Mouse (Mus musculus) central nervous system, embryonic 11.5 days (tissue): ENCODE measurements around the gene Olfr348. TPM values are rescaled to one million over a fixed set of nuclear protein-coding genes. Genes with fewer than 3 reads are reported as not detected.

Source experiments
- polyA plus RNA-seq: library from polyadenylated mRNA; depleted of rRNA; stranded (reverse); fragments of >200 nt; gene quantifications from 2 replicates; pipeline ENCODE4 v1.2.3, GENCODE M21; 2012; rRNA removed

The Olfr348 gene
- polyA plus RNA-seq, result not detected in 2 replicates

DNA sequence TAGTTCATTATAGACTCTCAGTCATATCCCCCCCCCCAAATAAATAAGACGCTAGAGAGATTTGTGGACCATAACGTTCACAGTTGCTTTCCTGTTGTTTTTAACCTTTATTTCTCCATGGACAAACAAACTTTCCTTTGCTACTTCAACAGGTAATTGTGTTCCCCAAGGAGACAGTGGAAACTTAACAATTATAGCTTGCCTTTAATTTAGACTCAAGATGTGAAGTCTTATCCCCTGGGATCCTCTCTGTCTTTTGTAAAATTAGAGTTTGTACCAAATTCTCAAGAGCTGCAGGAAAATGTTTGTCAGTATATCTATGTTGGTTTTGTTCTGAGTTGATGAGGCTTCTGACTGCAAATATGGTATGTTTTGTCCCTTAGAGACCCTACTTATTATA lies at the start of gene Olfr348:
Gene Olfr348, plus strand, starts transcription at position 301 of the 400 bp plus-strand sequence.

DNA sequence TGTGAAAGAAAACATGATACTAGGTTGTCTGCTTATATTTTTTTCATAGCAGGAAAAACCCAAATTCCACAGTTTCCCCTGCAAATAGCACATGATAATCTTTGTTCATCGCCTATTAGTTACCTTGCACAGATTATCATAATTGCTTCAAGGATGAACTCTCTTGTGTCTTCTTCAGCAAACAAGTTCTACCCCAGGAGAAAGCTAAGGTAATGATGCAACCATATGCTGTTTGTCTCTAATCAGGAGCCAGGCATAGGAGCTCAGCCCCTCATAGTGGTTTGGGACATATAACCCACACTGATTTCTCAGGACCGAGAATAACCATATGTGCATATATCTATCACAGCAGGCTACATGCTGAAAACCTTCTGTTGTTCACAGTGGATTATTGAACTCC lies 6.2 kb downstream of the Olfr348 start, which contains the start of gene Olfr50:
Gene Olfr50, plus strand, starts transcription at position 301 of the 400 bp plus-strand sequence.

DNA sequence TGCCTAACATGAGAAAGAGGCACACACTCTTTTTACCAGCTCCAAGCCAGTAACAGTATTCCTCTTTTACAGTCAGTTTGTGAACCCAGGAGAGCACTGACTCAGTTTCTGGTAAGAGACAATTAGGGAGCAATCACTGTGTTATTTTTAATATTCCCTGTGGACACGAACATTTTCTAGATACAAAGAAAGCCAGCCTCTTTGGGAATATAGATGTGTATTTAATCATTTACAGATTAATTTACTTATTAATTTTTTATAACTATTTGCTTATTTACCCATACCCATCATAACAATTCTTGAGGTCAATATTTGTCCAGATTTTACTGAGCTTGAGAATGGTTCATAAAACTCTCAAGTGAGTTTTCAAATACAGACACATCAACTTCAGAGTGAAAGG lies 32.9 kb downstream of the Olfr348 start, which contains the start of gene Olfr3:
Gene Olfr3, minus strand, starts transcription at position 101 of the 400 bp plus-strand sequence.

Other genes with a start within 250 kb of the Olfr348 start
- not detected in 2 replicates for gene Olfr344, start 217.6 kb upstream of the Olfr348 start, polyA plus RNA-seq
- not detected in 2 replicates for gene Olfr345, start 144.2 kb upstream of the Olfr348 start, polyA plus RNA-seq
- not detected in 2 replicates for gene Olfr346, start 98.5 kb upstream of the Olfr348 start, polyA plus RNA-seq
- not detected in 2 replicates for gene Olfr347, start 52.4 kb upstream of the Olfr348 start, polyA plus RNA-seq
- gene Olfr50, start 6.3 kb downstream of the Olfr348 start, polyA plus RNA-seq, result not detected in 2 replicates
- gene Olfr3, start 32.8 kb downstream of the Olfr348 start, polyA plus RNA-seq, result not detected in 2 replicates
- not detected in 2 replicates for gene Olfr350, start 62.0 kb downstream of the Olfr348 start, polyA plus RNA-seq
- not detected in 2 replicates for gene Olfr351, start 78.4 kb downstream of the Olfr348 start, polyA plus RNA-seq
- not detected in 2 replicates for gene Olfr352, start 84.2 kb downstream of the Olfr348 start, polyA plus RNA-seq
- not detected in 2 replicates for gene Olfr353, start 108.7 kb downstream of the Olfr348 start, polyA plus RNA-seq
- gene Olfr354, start 121.4 kb downstream of the Olfr348 start, polyA plus RNA-seq, result not detected in 2 replicates
- not detected in 2 replicates for gene Olfr355, start 144.6 kb downstream of the Olfr348 start, polyA plus RNA-seq
- not detected in 2 replicates for gene Olfr356, start 152.8 kb downstream of the Olfr348 start, polyA plus RNA-seq
- gene Olfr357, start 209.6 kb downstream of the Olfr348 start, polyA plus RNA-seq, result not detected in 2 replicates
- gene Olfr358, start 225.1 kb downstream of the Olfr348 start, polyA plus RNA-seq, result not detected in 2 replicates